Mouse (Mus musculus) kidney, embryonic 16.5 days (tissue): ENCODE data around the gene Mif4gd. TPM values are rescaled to one million over a fixed set of nuclear protein-coding genes. Genes with fewer than 3 reads are reported as not detected.

ENCODE experiments used
- ATAC-seq: fragments of 200-750 bp; cut with Nextera tagmentation; 2 replicates; pipeline ENCODE4 v1.8.0; 2017; ENCODE audit warnings: moderate TSS enrichment; ENCODE audit not compliant: low FRiP score, low TSS enrichment
- H3K27ac ChIP-seq: fragments of 300-500 bp; sonication (generic); 2 replicates; pipeline ENCODE4 v1.5.1; 2014; ENCODE audit warnings: low read length
- H3K27me3 ChIP-seq: fragments of 300-500 bp; sonication (generic); 2 replicates; pipeline ENCODE4 v1.6.1; 2014; ENCODE audit warnings: low read length, control low read depth, mixed read lengths; ENCODE audit not compliant: insufficient read depth
- H3K36me3 ChIP-seq: fragments of 300-500 bp; sonication (generic); 2 replicates; pipeline ENCODE4 v1.6.1; 2014; ENCODE audit warnings: low read length, control low read depth, mixed read lengths; ENCODE audit not compliant: insufficient read depth
- H3K4me1 ChIP-seq: fragments of 300-500 bp; sonication (generic); 2 replicates; pipeline ENCODE4 v1.6.1; 2014; ENCODE audit warnings: low read length, control low read depth, mixed read lengths; ENCODE audit not compliant: insufficient read depth
- H3K4me2 ChIP-seq: fragments of 300-500 bp; sonication (generic); replicated peaks from 2 replicates; pipeline ENCODE4 v1.6.1; 2014; ENCODE audit warnings: low read depth, low read length
- H3K4me3 ChIP-seq: fragments of 300-500 bp; sonication (generic); 2 replicates; pipeline ENCODE4 v1.5.1; 2014; ENCODE audit warnings: mild to moderate bottlenecking, low read length
- H3K9ac ChIP-seq: fragments of 300-500 bp; sonication (generic); replicated peaks from 2 replicates; pipeline ENCODE4 v1.6.1; 2014; ENCODE audit warnings: low read length
- H3K9me3 ChIP-seq: fragments of 300-500 bp; sonication (generic); 2 replicates; pipeline ENCODE4 v1.6.1; 2016; ENCODE audit warnings: low read length, control low read depth
- WGBS: fragments of 180-500 bp; shearing (Covaris S2); extraction: QIAGEN DNeasy Blood & Tissue Kit; methylation state at CpG from one replicate; pipeline ENCODE4 v1.1.7; 2014; 5-methylcytosine and 5-hydroxymethylcytosine counted together
- polyA plus RNA-seq: library from polyadenylated mRNA; unstranded; fragments of >200 nt; fragmentation: Nextera tagmentation; extraction: Ambion mirVana; gene quantifications from 2 replicates; pipeline ENCODE4 v1.2.1, GENCODE M21; 2015

Mif4gd gene
- polyA plus RNA-seq, 1 experiment from 2014 or later: 47.1 TPM

DNA sequence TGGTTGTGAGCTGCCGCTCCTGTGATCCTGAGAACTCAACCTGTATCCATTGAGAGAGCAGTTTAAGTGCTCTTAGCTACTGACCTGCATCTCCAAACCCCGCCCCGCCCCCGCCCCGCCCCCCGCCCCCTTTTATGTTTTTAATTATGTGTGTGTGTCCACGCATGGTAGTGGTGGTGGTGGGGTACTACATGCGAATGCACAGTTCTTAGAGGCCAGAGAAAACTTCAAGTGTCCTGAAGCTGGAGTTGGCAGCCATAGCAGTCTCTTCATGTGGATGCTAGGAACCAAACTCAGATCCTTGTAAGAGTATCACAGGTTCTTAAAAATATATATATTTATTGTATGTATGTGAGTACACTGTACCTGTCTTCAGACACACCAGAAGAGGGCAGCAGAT is 22.7 kb upstream of the Mif4gd start:
- Histone ChIP-seq H3K27me3 (no peaks in the 10 kb centered on the region), H3K4me1 (0 out of 2 replicates have a peak, but pooled peaks cover 3% of the 10 kb centered on the region), H3K4me3 (no peak overlapping the region), H3K36me3 (no peaks in the 10 kb centered on the region), H3K9ac (no peak overlapping the region), H3K9me3 (no peaks in the 10 kb centered on the region), H3K27ac (no peak overlapping the region), H3K4me2 (no peak overlapping the region)
- no peak for ATAC-seq
- 66% methylated on average over 8 of the region's 8 CpGs for WGBS

DNA sequence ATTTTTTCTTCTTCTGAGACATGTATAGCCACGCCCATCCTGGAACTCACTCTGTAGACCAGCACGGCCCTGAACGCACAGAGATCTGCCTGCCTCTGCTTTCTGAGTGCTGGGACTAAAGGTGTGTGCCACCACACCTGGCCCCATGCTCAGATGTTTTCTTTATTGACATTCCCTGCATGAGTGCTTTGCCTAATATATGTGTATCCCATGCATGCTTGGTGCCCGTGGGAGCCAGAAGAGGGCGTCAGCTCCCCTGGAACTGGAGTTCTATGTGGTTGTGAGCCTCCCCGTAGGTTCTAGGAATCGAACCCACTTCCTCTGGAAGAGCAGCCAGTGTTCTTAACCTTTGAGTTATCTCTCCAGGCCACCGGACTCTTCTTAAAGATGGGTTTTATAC is 22.3 kb upstream of the Mif4gd start:
- no peak overlapping the region for H3K27ac ChIP-seq
- no peak for ATAC-seq
- 83% methylated on average over 8 of the region's 8 CpGs for WGBS
- H3K27me3 ChIP-seq: no peaks in the 10 kb centered on the region
- H3K36me3 ChIP-seq: no peaks in the 10 kb centered on the region
- H3K4me2 ChIP-seq: no peak overlapping the region
- H3K4me1 ChIP-seq: 0 out of 2 replicates have a peak, but pooled peaks cover 3% of the 10 kb centered on the region
- H3K9ac ChIP-seq: no peak overlapping the region
- H3K4me3 ChIP-seq: no peak overlapping the region
- no peaks in the 10 kb centered on the region for H3K9me3 ChIP-seq

DNA sequence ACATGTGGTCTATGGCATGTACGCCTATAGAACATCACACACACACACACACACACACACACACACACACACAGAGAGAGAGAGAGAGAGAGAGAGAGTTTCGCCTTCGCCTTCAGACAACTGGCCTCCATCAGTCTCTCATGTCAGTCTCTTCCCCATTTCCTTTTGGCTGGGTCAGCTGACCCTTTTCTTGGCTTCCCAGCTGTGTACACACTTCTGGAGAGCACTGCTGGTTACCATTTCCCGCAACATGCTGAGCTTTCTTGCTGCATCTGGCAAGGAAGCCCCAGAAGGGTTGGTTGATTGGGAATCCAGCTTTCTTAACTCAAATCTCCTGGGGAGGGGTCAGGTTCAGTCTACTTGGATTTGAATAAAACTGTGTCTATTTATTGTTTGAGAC is 21.3 kb upstream of the Mif4gd start:
- Histone ChIP-seq H3K36me3 (no peaks in the 10 kb centered on the region), H3K9me3 (no peaks in the 10 kb centered on the region), H3K27me3 (no peaks in the 10 kb centered on the region), H3K27ac (no peak overlapping the region), H3K4me3 (no peak overlapping the region), H3K4me2 (no peak overlapping the region), H3K9ac (no peak overlapping the region), H3K4me1 (no peaks in the 10 kb centered on the region)
- WGBS: 58% methylated on average over 4 of the region's 4 CpGs
- no peak for ATAC-seq

DNA sequence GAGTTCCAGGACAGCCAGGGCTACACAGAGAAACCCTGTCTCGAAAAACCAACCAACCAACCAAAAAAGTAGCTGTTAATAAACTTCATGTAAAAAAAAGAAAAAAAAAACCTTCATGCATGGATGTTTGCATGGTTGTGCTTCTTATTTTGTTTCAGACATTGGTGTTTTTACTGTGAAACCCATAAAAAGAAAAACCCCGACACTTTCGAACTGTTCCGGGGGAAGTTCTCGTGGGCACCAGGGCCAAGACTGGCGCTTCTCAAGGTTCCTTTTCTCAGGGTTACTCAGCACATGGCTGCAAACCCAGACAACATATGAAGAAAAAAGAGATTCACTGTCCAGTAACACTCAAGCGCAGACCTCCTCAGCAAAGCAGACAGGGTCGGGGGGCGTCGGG is 20.1 kb upstream of the Mif4gd start:
- Histone ChIP-seq H3K4me2 (no peak overlapping the region), H3K27me3 (no peaks in the 10 kb centered on the region), H3K36me3 (no peaks in the 10 kb centered on the region), H3K27ac (no peak overlapping the region), H3K4me1 (0 out of 2 replicates have a peak, but pooled peaks cover 2% of the 10 kb centered on the region), H3K4me3 (no peak overlapping the region), H3K9me3 (no peaks in the 10 kb centered on the region), H3K9ac (no peak overlapping the region)
- no peak for ATAC-seq
- WGBS: 83% methylated on average over 10 of the region's 10 CpGs

DNA sequence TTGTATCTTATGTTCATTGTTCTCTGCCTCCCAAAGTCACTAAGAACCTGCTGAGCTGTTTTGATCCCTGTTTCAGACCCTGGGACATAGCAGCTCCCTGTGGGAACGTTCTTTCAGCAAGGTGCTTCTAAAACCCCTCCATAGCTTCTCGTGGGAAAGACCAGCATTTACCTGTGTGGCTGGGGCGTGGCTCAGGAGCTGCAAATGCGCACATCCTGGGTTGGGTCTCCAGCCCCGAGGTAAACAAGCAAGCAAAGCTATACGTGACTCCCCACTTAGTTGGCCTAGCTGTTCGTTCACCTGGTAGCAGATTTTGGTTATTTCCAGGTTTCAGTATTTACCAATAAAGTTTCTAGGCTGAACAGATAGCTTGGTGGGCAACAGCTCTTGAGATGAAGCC is 19.5 kb upstream of the Mif4gd start:
- ATAC-seq: no peak
- H3K27ac ChIP-seq: no peak overlapping the region
- no peaks in the 10 kb centered on the region for H3K27me3 ChIP-seq
- H3K4me2 ChIP-seq: no peak overlapping the region
- no peaks in the 10 kb centered on the region for H3K36me3 ChIP-seq
- no peak overlapping the region for H3K4me3 ChIP-seq
- H3K4me1 ChIP-seq: peaks cover 3% of the 10 kb centered on the region; the same call in 1 of the 2 replicates
- WGBS: 80% methylated on average over 7 of the region's 7 CpGs
- no peak overlapping the region for H3K9ac ChIP-seq
- no peaks in the 10 kb centered on the region for H3K9me3 ChIP-seq

DNA sequence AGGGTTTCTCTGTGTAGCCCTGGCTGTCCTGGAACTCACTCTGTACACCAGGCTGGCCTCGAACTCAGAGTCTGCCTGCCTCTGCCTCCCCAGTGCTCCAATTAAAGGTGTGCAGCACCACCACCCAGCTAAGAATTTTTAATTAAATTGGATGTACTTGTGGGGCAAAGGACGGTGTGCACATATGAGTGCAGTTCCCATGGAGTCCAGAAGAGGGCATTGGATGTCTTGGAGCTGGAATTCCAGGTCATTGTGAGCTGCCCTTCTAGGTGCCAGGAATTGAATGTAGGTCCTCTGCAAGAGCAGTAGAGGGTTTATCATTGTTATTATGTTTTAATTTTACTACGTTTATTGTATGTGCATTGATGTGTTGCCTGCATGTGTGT is 18.7 kb upstream of the Mif4gd start:
- no peaks in the 10 kb centered on the region for H3K9me3 ChIP-seq
- 27% methylated on average over 3 of the region's 3 CpGs for WGBS
- no peaks in the 10 kb centered on the region for H3K36me3 ChIP-seq
- H3K4me1 ChIP-seq: peaks cover 9% of the 10 kb centered on the region
- no peak for ATAC-seq
- H3K4me2 ChIP-seq: no peak overlapping the region
- H3K27me3 ChIP-seq: no peaks in the 10 kb centered on the region
- H3K27ac ChIP-seq: 0 out of 2 replicates have a peak overlapping the region, but pooled peaks have one; percentile 36
- H3K9ac ChIP-seq: no peak overlapping the region
- no peak overlapping the region for H3K4me3 ChIP-seq

DNA sequence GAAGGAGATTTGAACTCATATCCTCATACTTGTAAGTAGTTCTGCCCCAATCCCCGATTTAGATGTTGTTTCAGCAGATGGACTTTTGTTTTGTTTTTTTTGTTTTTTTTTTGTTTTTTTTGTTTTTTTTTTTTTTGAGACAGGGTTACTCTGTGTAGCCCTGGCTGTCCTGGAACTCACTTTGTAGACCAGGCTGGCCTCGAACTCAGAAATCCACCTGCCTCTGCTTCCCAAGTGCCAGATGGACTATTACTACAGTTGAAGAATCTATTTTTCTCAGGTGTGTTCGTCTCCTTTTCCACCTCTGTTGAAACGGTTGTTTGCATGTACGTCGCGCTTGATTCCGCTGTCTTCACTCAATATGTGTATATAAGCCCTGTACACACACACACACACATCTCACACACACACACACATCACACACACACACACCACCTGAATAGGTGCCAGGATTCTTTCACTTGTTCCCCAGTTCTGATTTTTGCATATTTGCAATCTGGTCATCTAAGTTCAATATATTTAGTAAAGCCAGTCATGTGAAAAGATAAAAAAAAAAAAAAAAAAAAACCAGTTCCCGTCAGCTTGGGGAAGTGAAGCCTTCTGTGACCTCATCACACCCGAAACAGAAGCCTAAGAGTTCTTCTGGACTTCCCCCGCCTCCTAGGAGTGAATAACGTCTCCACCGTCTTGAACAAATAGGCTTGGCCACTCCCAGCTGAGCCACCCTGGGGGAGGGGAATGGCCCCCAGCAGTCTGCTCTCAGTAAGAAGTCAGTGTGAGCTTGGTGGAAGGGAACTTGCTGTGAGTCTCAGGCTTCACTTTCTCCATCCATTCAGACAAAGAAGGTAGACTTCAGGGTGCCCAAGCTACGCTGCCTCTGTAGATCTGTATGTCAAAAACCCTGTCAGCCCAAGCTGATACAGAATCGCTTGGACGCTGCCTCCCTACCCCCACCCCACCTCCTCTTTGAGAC is 18.0 kb upstream of the Mif4gd start:
- 50% methylated on average over 16 of the region's 16 CpGs for WGBS
- H3K4me2 ChIP-seq: no peak overlapping the region
- H3K27me3 ChIP-seq: no peaks in the 10 kb centered on the region
- no peak overlapping the region for H3K4me3 ChIP-seq
- H3K36me3 ChIP-seq: no peaks in the 10 kb centered on the region
- H3K4me1 ChIP-seq: peaks cover 15% of the 10 kb centered on the region
- no peak for ATAC-seq
- peak overlapping the region; percentile 36; the same call in 1 of the 2 replicates for H3K27ac ChIP-seq
- H3K9me3 ChIP-seq: no peaks in the 10 kb centered on the region
- peak overlapping the region; percentile 44; the same call in 1 of the 2 replicates for H3K9ac ChIP-seq

DNA sequence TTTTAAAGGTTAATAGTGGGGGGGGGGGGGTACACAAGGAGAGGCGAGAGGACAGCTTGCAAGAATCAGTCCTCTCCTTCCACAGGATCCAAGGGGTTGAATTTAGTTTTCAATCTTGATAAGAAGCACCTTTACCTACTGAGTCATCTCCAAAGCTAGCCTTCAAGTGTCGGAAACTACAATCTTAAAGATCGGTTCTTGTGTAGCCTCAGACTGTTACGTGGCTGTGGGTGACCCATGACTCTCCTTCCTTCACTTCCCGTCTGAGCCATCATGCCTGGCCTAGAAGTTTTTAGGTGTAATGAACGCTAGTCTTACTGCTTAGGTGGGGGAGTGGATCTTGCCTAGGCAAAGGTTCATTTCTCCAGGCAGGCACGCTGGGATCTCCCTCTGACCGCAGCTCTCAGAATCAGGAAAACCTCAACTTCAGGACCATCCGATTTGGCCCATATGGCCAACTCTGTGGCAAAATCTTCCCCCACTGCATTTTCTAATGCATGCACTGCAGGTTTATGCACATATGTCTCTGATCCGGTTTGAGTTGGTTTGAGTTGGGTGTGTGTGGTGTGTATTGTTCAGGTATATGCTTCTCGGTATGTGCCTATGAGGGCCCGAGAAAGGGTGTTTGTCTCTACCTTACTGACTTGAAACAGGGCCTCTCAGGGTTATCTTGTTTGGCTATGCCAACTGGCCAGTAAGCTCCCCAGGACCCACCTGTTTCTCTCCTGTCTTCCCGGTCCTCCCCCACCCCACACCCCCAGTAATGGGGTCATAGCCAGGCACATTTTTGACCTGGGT is 17.2 kb upstream of the Mif4gd start:
- Histone ChIP-seq H3K4me1 (peaks cover 18% of the 10 kb centered on the region), H3K4me3 (no peak overlapping the region), H3K4me2 (no peak overlapping the region), H3K36me3 (no peaks in the 10 kb centered on the region), H3K27ac (no peak overlapping the region), H3K27me3 (no peaks in the 10 kb centered on the region), H3K9ac (no peak overlapping the region), H3K9me3 (no peaks in the 10 kb centered on the region)
- WGBS: 81% methylated on average over 13 of the region's 13 CpGs
- ATAC-seq: no peak

DNA sequence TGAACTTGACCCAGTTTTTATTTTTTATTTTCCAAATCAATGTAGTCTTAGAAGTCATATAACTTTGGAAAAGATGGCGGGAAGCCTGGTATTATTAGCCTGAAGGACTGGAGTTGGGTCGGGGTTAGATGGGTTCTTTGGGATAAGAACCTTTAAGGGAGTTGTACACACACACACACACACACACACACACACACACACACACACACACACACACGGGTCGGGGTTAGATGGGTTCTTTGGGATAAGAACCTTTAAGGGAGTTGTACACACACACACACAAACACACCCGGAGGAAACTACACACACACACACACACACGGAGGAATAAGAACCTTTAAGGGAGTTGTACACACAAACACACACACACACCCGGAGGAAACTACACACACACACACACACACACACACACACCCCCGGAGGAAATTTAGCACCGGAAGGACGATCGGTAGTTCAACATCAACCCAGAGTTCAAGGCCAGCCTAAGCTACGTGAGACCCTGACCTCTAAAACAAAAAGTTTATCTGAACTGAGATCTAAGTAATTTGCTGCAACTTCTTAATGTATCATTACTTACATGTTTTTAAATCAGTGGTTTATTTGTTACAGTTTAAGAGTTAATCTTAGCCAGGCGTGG is 15.8 kb upstream of the Mif4gd start:
- H3K4me2 ChIP-seq: peak overlapping the region; percentile 57
- H3K9ac ChIP-seq: peak overlapping the region; percentile 64; the same call in 1 of the 2 replicates
- H3K4me1 ChIP-seq: peaks cover 18% of the 10 kb centered on the region
- no peak overlapping the region for H3K27ac ChIP-seq
- no peaks in the 10 kb centered on the region for H3K27me3 ChIP-seq
- WGBS: 48% methylated on average over 13 of the region's 13 CpGs
- H3K9me3 ChIP-seq: no peaks in the 10 kb centered on the region
- H3K36me3 ChIP-seq: no peaks in the 10 kb centered on the region
- H3K4me3 ChIP-seq: peak overlapping the region; percentile 88
- peak; percentile 13; the same call in 1 of the 2 replicates for ATAC-seq
